Mouse (Mus musculus) layer of hippocampus, adult 11-12 months (tissue): ENCODE results near the gene Vmn2r24.
"Not testable (repeated sequence)": the region's sequence is repeated elsewhere in the genome, so short reads cannot be mapped to it uniquely, and the experiment has no call there.

ENCODE experiments used
- DNase-seq: peaks from one replicate; pipeline ENCODE4 v3.0.0; 2022; ENCODE audit warnings: low spot score

Vmn2r24 gene

DNA sequence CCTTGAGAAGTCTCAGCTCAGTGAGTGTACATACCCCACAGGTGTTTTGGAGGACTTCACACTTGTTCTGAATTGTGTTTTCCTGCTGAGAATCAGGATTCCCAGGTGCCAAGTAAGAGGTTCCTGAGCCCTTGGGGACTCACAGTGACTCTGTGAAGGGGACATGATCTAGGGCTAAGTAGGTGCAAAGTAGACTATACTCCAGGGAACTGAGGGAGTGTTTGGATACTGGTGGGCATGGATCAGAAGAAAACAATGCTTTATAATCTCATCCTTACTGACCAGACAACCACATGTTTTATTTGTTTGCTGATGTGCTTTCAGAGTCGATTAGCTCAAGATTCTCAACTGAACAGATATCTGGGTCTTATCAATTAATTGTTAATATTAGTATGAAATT, at the start of gene Vmn2r24:
Vmn2r24 (plus strand) TSS at position 301 of the 400 bp plus-strand sequence.
- no peak for DNase-seq

DNA sequence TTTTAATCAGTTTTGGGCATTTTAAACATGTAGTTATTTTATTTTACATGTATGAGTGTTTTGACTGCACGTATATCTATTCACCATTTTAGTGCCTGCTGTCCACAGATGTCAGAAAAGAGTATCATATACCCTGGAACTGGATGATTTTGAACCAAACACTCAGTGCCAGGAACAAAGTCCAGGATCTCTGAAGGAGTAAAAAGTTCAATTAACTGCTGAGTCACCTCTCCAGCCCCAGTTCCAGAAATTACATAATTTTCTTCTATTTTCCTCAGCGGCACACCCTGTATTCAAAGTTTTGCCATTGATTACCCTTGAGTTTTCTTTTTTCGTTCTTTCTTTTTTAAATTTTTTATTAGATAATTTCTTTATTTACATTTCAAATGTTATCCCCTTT, 8.6 kb upstream of the Vmn2r24 start:
- DNase-seq, result no peak

DNA sequence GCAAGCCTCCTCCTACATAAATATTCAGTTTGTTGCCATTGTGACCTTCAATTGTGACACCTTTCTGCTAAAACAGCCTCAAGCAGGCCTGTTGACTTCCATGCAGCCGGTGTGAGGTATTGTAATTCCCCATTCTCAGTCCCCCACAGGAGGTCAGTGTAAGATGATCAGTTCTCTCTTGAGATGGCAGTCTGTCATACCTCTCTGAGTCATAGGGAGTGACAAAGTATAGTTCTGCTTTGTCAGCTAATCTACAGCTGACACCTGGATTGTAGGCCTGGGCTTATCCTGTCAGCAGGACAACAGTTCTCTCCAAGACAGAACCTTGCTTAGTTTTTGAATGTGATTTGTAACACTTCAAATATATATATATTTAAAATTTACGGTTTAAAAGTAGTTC, 6.2 kb downstream of the Vmn2r24 start:
- DNase-seq, result no peak

DNA sequence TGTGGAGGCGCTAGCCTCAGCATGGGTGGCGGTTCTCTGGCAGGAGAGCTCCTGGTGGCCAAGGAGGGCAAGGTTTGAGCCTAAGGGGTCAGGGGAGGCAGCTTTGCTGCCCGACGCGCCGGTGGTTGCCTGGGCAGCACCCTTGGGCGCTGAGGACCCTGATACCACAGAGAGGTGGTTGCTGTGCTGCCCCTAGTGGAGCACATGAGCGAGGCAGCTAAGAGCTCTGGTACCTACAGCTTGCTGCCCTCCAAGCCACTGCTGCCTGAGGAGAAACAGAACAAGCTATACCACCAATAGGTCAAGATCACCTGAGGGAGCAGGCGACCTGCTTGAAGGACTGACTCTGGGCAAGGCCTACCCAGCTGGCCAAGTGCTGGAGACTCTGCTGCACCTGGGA, 15.1 kb downstream of the Vmn2r24 start:
- DNase-seq, result no peak

DNA sequence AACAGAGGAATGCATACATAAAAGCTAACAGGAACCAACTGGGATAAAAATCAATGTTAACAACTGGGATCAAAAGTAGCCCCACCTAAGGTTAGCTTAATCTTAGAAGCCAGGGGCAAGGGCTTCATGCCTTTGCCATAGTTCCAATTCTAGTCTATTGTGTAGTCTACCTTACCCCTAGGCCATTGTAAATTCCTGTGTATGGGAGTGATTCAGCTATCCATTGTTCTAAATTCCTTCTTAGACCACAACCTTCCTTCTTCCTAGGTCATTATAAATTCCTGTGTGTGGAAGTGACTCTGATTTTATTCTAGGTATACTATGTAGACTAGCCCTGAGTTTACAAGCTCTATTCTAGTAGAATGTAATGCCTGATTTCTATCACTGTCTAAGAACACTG, 31.6 kb downstream of the Vmn2r24 start:
- DNase-seq, result not testable (repeated sequence)

DNA sequence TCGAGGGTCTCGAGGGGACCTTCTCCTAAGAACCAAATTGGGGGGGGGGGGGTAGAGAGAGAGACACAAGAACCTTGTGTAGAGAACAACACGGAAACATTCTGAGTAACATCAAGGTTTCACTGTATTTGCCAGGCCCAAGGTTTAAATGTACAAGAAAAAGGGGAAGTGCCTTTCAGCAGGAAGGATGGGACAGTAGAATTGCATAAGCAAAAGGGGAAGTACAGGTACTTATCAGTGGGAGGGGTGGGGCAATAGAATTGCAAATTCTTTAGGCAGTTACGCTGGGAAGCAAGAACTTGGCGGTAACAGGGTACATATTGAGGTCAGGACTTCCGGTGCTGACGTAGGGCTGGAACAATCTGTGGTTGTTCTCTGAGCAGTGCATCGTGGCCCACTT, 41.3 kb downstream of the Vmn2r24 start:
- no peak for DNase-seq

DNA sequence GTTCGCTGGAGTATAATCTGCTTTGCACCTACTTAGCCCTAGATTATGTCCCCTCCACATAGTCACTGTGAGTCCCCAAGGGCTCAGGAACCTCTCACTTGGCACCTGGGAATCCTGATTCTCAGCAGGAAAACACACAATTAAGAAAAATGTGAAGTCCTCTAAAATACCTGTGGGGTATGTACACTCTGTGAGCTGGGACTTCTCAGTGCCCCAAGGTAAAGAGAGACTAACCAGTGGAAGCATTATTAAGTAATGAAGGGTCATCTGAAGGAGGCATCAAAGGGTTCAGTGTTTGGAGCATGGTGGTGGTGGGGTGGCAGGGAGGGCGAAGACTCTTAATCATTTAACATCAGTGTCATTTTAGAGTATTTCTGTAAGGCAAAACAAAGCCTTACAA, 74.7 kb downstream of the Vmn2r24 start, which contains the start of gene Vmn2r25:
Vmn2r25 (minus strand) TSS at position 101 of the 400 bp plus-strand sequence.
- DNase-seq, result not testable (repeated sequence)
